Mouse (Mus musculus) hindbrain, postnatal 0 days (tissue): ENCODE measurements around the gene Muc15. TPM values are rescaled to one million over a fixed set of nuclear protein-coding genes. Genes with fewer than 3 reads are reported as not detected.

Experiments used
- ATAC-seq: fragments of 200-750 bp; cut with Nextera tagmentation; 2 replicates; pipeline ENCODE4 v1.8.0; 2017; ENCODE audit warnings: mild to moderate bottlenecking, moderate TSS enrichment, moderate library complexity
- DNase-seq: peaks from one replicate; pipeline ENCODE4 v3.0.0-alpha.2; 2015; ENCODE audit warnings: low spot score
- H3K27ac ChIP-seq: fragments of 300-500 bp; sonication (generic); 2 replicates; pipeline ENCODE4 v1.5.1; 2014; ENCODE audit warnings: mild to moderate bottlenecking
- H3K27me3 ChIP-seq: fragments of 300-500 bp; sonication (generic); 2 replicates; pipeline ENCODE4 v1.6.1; 2014; ENCODE audit warnings: low read length, mixed read lengths; ENCODE audit not compliant: insufficient read depth
- H3K36me3 ChIP-seq: fragments of 300-500 bp; sonication (generic); 2 replicates; pipeline ENCODE4 v1.6.1; 2014; ENCODE audit warnings: low read length, mixed read lengths; ENCODE audit not compliant: insufficient read depth
- H3K4me1 ChIP-seq: fragments of 300-500 bp; sonication (generic); 2 replicates; pipeline ENCODE4 v1.6.1; 2014; ENCODE audit warnings: antibody characterized with exemption, low read length, mixed read lengths; ENCODE audit not compliant: insufficient read depth
- H3K4me2 ChIP-seq: fragments of 300-500 bp; sonication (generic); 2 replicates; pipeline ENCODE4 v1.6.1; 2014; ENCODE audit warnings: low read depth, mild to moderate bottlenecking, low read length, moderate library complexity, mixed read lengths
- H3K4me3 ChIP-seq: fragments of 300-500 bp; sonication (generic); 2 replicates; pipeline ENCODE4 v1.5.1; 2014; ENCODE audit warnings: low read length
- H3K9ac ChIP-seq: fragments of 300-500 bp; sonication (generic); replicated peaks from 2 replicates; pipeline ENCODE4 v1.6.1; 2014; ENCODE audit warnings: mild to moderate bottlenecking, low read length, moderate library complexity, mixed read lengths
- H3K9me3 ChIP-seq: fragments of 300-500 bp; sonication (generic); 2 replicates; pipeline ENCODE4 v1.6.1; 2016; ENCODE audit warnings: low read length, mixed read lengths
- CTCF ChIP-seq: IDR thresholded peaks from 2 replicates; pipeline ENCODE4 v1.5.1; 2016; ENCODE audit warnings: antibody characterized with exemption, control low read depth, low read depth
- WGBS: fragments of 180-500 bp; shearing (Covaris S2); extraction: QIAGEN DNeasy Blood & Tissue Kit; methylation state at CpG from one replicate; pipeline ENCODE4 v1.1.7; 2014; 5-methylcytosine and 5-hydroxymethylcytosine counted together
- polyA plus RNA-seq: library from polyadenylated mRNA; unstranded; fragments of >200 nt; fragmentation: Nextera tagmentation; extraction: Ambion mirVana; gene quantifications from 2 replicates; pipeline ENCODE4 v1.2.1, GENCODE M21; 2015
- total RNA-seq: library from RNA; depleted of rRNA; stranded (reverse); fragments of >200 nt; gene quantifications from 2 replicates; pipeline ENCODE4 v1.2.3, GENCODE M21; 2014; rRNA removed

Gene Muc15
- total and polyA plus RNA-seq, 2 experiments from 2014 or later = 0.46 to 0.63 TPM

DNA sequence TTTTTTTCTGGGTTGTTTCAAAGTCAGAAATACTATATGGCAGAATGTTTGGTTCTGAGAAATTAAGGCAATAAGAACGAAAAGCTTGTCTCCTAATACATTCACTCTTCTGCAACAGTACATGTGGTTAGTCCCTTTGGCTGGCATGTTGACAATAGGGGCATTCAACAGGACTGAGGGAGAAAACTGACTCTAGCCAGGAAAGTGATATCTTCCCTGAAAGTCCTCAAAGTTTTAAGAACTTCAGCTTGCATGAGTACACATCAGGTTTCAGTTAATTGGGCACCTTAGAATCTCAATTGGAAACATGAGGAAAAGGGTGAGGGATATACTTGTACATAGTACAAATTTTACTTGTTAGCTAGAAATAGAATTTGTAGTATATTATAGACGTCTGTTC, 16.8 kb downstream of the Muc15 start:
- no peaks in the 10 kb centered on the region for H3K27me3 ChIP-seq
- H3K9ac ChIP-seq = no peak overlapping the region
- no peaks in the 10 kb centered on the region for H3K36me3 ChIP-seq
- no peak overlapping the region for H3K27ac ChIP-seq
- no peak for TF ChIP-seq CTCF
- H3K9me3 ChIP-seq = no peaks in the 10 kb centered on the region
- ATAC-seq (no peak), DNase-seq (no peak)
- H3K4me1 ChIP-seq = no peaks in the 10 kb centered on the region
- no peak overlapping the region for H3K4me2 ChIP-seq
- no peak overlapping the region for H3K4me3 ChIP-seq
- WGBS = 68% methylated on average over 2 of the region's 2 CpGs

DNA sequence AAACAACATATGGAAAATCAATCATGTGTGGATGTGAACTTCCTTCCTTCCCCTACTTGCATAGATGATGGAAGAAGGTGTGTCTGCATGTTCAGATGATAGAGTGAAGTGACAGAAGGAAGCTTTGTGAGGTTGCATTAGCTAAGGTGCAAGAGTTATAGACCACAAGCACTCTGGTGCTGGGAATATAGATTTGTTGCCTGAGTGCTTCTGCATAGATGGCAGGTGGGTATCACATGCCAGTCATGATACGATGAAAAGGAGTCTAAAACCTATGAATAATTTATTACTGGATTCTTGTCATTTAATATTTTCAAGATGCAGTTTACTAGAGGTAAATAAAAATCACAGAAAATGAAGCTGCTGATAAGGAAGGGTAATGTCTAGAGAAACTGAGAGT, 18.6 kb downstream of the Muc15 start:
- Histone ChIP-seq H3K4me2 (no peak overlapping the region), H3K36me3 (no peaks in the 10 kb centered on the region), H3K4me1 (no peaks in the 10 kb centered on the region), H3K27ac (no peak overlapping the region), H3K27me3 (no peaks in the 10 kb centered on the region), H3K9ac (no peak overlapping the region), H3K9me3 (no peaks in the 10 kb centered on the region), H3K4me3 (no peak overlapping the region)
- WGBS = 63% methylated on average over 1 of the region's 1 CpGs
- DNase-seq (no peak), ATAC-seq (no peak)
- TF ChIP-seq CTCF = no peak

DNA sequence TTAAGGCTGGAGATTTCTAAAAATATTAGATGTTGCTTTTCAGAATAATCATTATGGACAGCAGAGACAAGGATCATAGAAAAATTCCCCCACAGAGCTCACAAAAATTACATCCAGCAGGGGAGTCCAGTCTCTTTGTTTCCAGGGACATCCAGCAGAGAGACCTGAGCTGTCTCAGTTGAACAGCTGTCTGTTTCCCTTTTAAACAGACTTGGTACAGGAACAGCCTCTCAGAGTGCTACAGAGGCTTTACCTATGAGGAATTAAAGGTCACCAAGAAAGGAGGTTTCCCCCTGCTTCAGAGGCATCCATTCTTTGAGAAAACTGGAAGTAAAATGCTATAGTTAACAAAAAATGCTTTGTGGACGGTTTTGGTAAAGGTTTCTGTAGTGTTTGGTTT, 19.4 kb downstream of the Muc15 start:
- Histone ChIP-seq H3K27me3 (no peaks in the 10 kb centered on the region), H3K27ac (no peak overlapping the region), H3K4me3 (no peak overlapping the region), H3K4me2 (no peak overlapping the region), H3K4me1 (no peaks in the 10 kb centered on the region), H3K9me3 (no peaks in the 10 kb centered on the region), H3K36me3 (no peaks in the 10 kb centered on the region), H3K9ac (no peak overlapping the region)
- 55% methylated on average over 1 of the region's 1 CpGs for WGBS
- ATAC-seq (no peak), DNase-seq (no peak)
- TF ChIP-seq CTCF = no peak

DNA sequence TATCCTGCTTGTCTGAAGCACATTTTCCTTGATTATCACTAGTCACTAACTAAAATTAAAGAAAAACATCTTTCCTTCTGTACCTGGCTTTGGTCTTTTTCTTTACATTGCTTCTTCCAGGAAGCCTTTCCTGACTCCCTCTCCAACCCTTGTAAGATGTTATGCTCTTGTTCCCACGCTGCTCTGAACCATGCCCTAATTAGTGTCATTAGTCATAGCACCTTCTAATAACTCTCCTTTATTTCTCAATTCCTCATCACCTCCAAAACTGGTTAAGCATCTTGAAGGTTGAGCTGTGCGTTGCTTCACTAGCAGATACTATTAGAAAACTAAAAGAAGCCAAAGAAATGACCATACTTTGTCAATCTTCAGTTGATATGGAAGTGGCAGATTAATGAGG, 36.4 kb downstream of the Muc15 start:
- Histone ChIP-seq H3K27me3 (no peaks in the 10 kb centered on the region), H3K4me3 (no peak overlapping the region), H3K9me3 (no peaks in the 10 kb centered on the region), H3K4me2 (no peak overlapping the region), H3K4me1 (no peaks in the 10 kb centered on the region), H3K36me3 (no peaks in the 10 kb centered on the region), H3K9ac (no peak overlapping the region), H3K27ac (no peak overlapping the region)
- no peak for TF ChIP-seq CTCF
- WGBS = 83% methylated on average over 2 of the region's 2 CpGs
- no peak for ATAC-seq
- no peak for DNase-seq

DNA sequence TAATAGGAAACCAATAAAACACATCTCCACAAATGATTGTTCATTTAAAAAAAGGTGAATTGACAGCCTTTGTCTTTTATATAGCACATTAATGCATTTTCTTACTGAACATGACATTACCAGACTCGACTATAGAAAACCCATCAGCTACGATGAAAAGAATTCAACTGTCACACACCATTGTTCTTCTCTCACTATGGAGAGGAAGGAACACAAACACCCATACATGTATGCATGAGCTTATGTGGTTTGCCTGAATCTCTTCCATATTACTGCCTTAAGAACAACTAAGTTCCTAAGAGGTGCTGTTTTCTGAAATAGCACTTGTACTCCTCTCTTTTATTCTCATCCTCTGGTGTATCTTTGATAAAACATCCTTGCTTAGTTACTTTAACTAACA, 38.3 kb downstream of the Muc15 start:
- no peak overlapping the region for H3K27ac ChIP-seq
- DNase-seq = no peak
- 28% methylated on average over 2 of the region's 2 CpGs for WGBS
- no peak overlapping the region for H3K4me3 ChIP-seq
- H3K36me3 ChIP-seq = no peaks in the 10 kb centered on the region
- no peaks in the 10 kb centered on the region for H3K4me1 ChIP-seq
- no peak overlapping the region for H3K9ac ChIP-seq
- no peak overlapping the region for H3K4me2 ChIP-seq
- TF ChIP-seq CTCF = no peak
- no peaks in the 10 kb centered on the region for H3K27me3 ChIP-seq
- no peak for ATAC-seq
- H3K9me3 ChIP-seq = no peaks in the 10 kb centered on the region

DNA sequence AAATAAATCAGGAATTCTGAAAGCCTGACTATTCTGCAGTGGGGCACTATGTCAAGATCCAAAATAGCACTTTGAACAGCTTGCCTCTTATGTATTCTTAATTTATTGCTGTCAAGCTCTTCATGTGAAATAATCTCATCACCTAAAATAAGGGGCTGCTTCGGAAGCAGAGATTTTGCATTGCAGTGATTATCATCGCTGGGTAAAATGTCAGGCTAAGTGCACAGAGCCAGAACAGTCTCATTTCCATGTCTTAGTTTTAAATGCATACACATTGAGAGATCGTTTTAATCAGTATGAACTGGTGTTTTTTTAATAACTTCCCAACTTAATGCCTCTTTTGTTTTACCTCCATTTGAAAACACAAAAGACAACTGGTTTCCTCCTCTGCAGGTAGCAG, 66.3 kb downstream of the Muc15 start:
- 67% methylated on average over 3 of the region's 3 CpGs for WGBS
- no peaks in the 10 kb centered on the region for H3K4me1 ChIP-seq
- no peak for DNase-seq
- no peaks in the 10 kb centered on the region for H3K9me3 ChIP-seq
- no peak overlapping the region for H3K4me2 ChIP-seq
- H3K4me3 ChIP-seq = no peak overlapping the region
- H3K27me3 ChIP-seq = no peaks in the 10 kb centered on the region
- H3K9ac ChIP-seq = no peak overlapping the region
- no peak overlapping the region for H3K27ac ChIP-seq
- no peak for ATAC-seq
- no peaks in the 10 kb centered on the region for H3K36me3 ChIP-seq
- TF ChIP-seq CTCF = no peak

Other genes with a start within 250 kb of the Muc15 start
- not detected in 2 replicates for gene Slc5a12, start 124.0 kb upstream of the Muc15 start, total RNA-seq
- not detected in 2 replicates for gene Slc5a12, start 124.0 kb upstream of the Muc15 start, polyA plus RNA-seq
- gene Ano3, start 229.6 kb downstream of the Muc15 start, total RNA-seq = 1.4 and 2.6 TPM in 2 replicates
- 0.89 and 1.2 TPM in 2 replicates for gene Ano3, start 229.6 kb downstream of the Muc15 start, polyA plus RNA-seq